Mouse (Mus musculus) ES-Bruce4 (cell line): Measurements from ENCODE around the gene Lsg1.

Experiments used
- CTCF ChIP-seq: IDR thresholded peaks from one replicate; pipeline ENCODE4 v1.8.1; 2011; ENCODE audit warnings: low read depth, low read length
- POLR2A ChIP-seq: IDR thresholded peaks from one replicate; pipeline ENCODE4 v1.8.1; 2011; ENCODE audit warnings: low read length; ENCODE audit not compliant: insufficient read depth

- no peak for TF ChIP-seq CTCF
- TF ChIP-seq POLR2A = no peak
Measured at GRCm38 (mm10) chr16:30628401-30628800, 41.0 kb upstream of the Lsg1 start.
